Mouse (Mus musculus): ENCODE measurements around the gene Plcb4. TPM values are rescaled to one million over a fixed set of nuclear protein-coding genes. Genes with fewer than 3 reads are reported as not detected.

The Plcb4 gene
- polyA plus RNA-seq, 1 experiment from 2014 or later = 8.6 TPM

GRCm38 (mm10) chr2:135792907-135793306, 134.1 kb downstream of the Plcb4 start:
- Histone ChIP-seq H3K9ac (ENCODE audit: low read depth, low read length) (no peak overlapping the region), H3K36me3 (ENCODE audit: insufficient read depth, low read length) (no peaks in the 10 kb centered on the region), H3K4me2 (ENCODE audit: low read length) (no peak overlapping the region), H3K9me3 (replicated peaks; ENCODE audit: low read length) (no peaks in the 10 kb centered on the region), H3K27me3 (ENCODE audit: insufficient read depth, low read length) (no peaks in the 10 kb centered on the region), H3K4me3 (replicated peaks; ENCODE audit: low read depth, low read length) (no peak overlapping the region), H3K27ac (no peak overlapping the region), H3K4me1 (replicated peaks; ENCODE audit: insufficient read depth, low read length) (0 out of 2 replicates have a peak, but pooled peaks cover 1% of the 10 kb centered on the region)
- no peak for ATAC-seq (replicated peaks; ENCODE audit: low FRiP score, low read depth)
- no peak for TF ChIP-seq CTCF (IDR thresholded peaks at IDR 0.05; ENCODE audit: low read depth)
- DNase-seq (ENCODE audit: low spot score) = no peak
- WGBS = 94% methylated on average over 4 of the region's 4 CpGs

- DNase-seq (ENCODE audit: low spot score) (no peak), ATAC-seq (replicated peaks; ENCODE audit: low FRiP score, low read depth) (no peak)
- Histone ChIP-seq H3K27ac (no peak overlapping the region), H3K9ac (ENCODE audit: low read depth, low read length) (no peak overlapping the region), H3K4me3 (replicated peaks; ENCODE audit: low read depth, low read length) (no peak overlapping the region), H3K4me2 (ENCODE audit: low read length) (no peak overlapping the region), H3K4me1 (replicated peaks; ENCODE audit: insufficient read depth, low read length) (0 out of 2 replicates have a peak, but pooled peaks cover 8% of the 10 kb centered on the region), H3K27me3 (ENCODE audit: insufficient read depth, low read length) (no peaks in the 10 kb centered on the region), H3K36me3 (ENCODE audit: insufficient read depth, low read length) (no peaks in the 10 kb centered on the region), H3K9me3 (replicated peaks; ENCODE audit: low read length) (no peaks in the 10 kb centered on the region)
- TF ChIP-seq CTCF (IDR thresholded peaks at IDR 0.05; ENCODE audit: low read depth) = no peak
- 85% methylated on average over 5 of the region's 5 CpGs for WGBS
Observed at GRCm38 (mm10) chr2:135796684-135797083, 137.9 kb downstream of the Plcb4 start.

GRCm38 (mm10) chr2:135797677-135798546, 139.1 kb downstream of the Plcb4 start:
- Histone ChIP-seq H3K27me3 (ENCODE audit: insufficient read depth, low read length) (no peaks in the 10 kb centered on the region), H3K36me3 (ENCODE audit: insufficient read depth, low read length) (no peaks in the 10 kb centered on the region), H3K4me1 (replicated peaks; ENCODE audit: insufficient read depth, low read length) (0 out of 2 replicates have a peak, but pooled peaks cover 8% of the 10 kb centered on the region), H3K4me2 (ENCODE audit: low read length) (no peak overlapping the region), H3K27ac (peak overlapping the region; percentile 67; the same call in 1 of the 2 replicates), H3K4me3 (replicated peaks; ENCODE audit: low read depth, low read length) (no peak overlapping the region), H3K9me3 (replicated peaks; ENCODE audit: low read length) (no peaks in the 10 kb centered on the region), H3K9ac (ENCODE audit: low read depth, low read length) (no peak overlapping the region)
- DNase-seq (ENCODE audit: low spot score) (peak; percentile 56), ATAC-seq (replicated peaks; ENCODE audit: low FRiP score, low read depth) (no peak)
- WGBS = 28% methylated on average over 5 of the region's 5 CpGs
- TF ChIP-seq CTCF (IDR thresholded peaks at IDR 0.05; ENCODE audit: low read depth) = no peak

GRCm38 (mm10) chr2:135799149-135799770, 140.4 kb downstream of the Plcb4 start:
- no peaks in the 10 kb centered on the region for H3K27me3 ChIP-seq (ENCODE audit: insufficient read depth, low read length)
- ATAC-seq (replicated peaks; ENCODE audit: low FRiP score, low read depth) (no peak), DNase-seq (ENCODE audit: low spot score) (no peak)
- H3K4me3 ChIP-seq (replicated peaks; ENCODE audit: low read depth, low read length) = no peak overlapping the region
- H3K4me2 ChIP-seq (ENCODE audit: low read length) = no peak overlapping the region
- H3K9me3 ChIP-seq (replicated peaks; ENCODE audit: low read length) = no peaks in the 10 kb centered on the region
- 0 out of 2 replicates have a peak, but pooled peaks cover 8% of the 10 kb centered on the region for H3K4me1 ChIP-seq (replicated peaks; ENCODE audit: insufficient read depth, low read length)
- 84% methylated on average over 10 of the region's 10 CpGs for WGBS
- H3K9ac ChIP-seq (ENCODE audit: low read depth, low read length) = no peak overlapping the region
- no peak overlapping the region for H3K27ac ChIP-seq
- no peak for TF ChIP-seq CTCF (IDR thresholded peaks at IDR 0.05; ENCODE audit: low read depth)
- H3K36me3 ChIP-seq (ENCODE audit: insufficient read depth, low read length) = no peaks in the 10 kb centered on the region

- no peaks in the 10 kb centered on the region for H3K27me3 ChIP-seq (ENCODE audit: insufficient read depth, low read length)
- H3K9ac ChIP-seq (ENCODE audit: low read depth, low read length) = no peak overlapping the region
- 0 out of 2 replicates have a peak, but pooled peaks cover 8% of the 10 kb centered on the region for H3K4me1 ChIP-seq (replicated peaks; ENCODE audit: insufficient read depth, low read length)
- no peak overlapping the region for H3K4me3 ChIP-seq (replicated peaks; ENCODE audit: low read depth, low read length)
- WGBS = 71% methylated on average over 6 of the region's 6 CpGs
- DNase-seq (ENCODE audit: low spot score) = no peak
- H3K27ac ChIP-seq = no peak overlapping the region
- H3K9me3 ChIP-seq (replicated peaks; ENCODE audit: low read length) = no peaks in the 10 kb centered on the region
- no peak for ATAC-seq (replicated peaks; ENCODE audit: low FRiP score, low read depth)
- H3K4me2 ChIP-seq (ENCODE audit: low read length) = no peak overlapping the region
- no peak for TF ChIP-seq CTCF (IDR thresholded peaks at IDR 0.05; ENCODE audit: low read depth)
- no peaks in the 10 kb centered on the region for H3K36me3 ChIP-seq (ENCODE audit: insufficient read depth, low read length)
Observed at GRCm38 (mm10) chr2:135800385-135800784, 141.6 kb downstream of the Plcb4 start.

GRCm38 (mm10) chr2:135802878-135803450, 144.2 kb downstream of the Plcb4 start:
- 0 out of 2 replicates have a peak, but pooled peaks cover 8% of the 10 kb centered on the region for H3K4me1 ChIP-seq (replicated peaks; ENCODE audit: insufficient read depth, low read length)
- no peaks in the 10 kb centered on the region for H3K27me3 ChIP-seq (ENCODE audit: insufficient read depth, low read length)
- H3K27ac ChIP-seq = no peak overlapping the region
- H3K9me3 ChIP-seq (replicated peaks; ENCODE audit: low read length) = no peaks in the 10 kb centered on the region
- H3K36me3 ChIP-seq (ENCODE audit: insufficient read depth, low read length) = no peaks in the 10 kb centered on the region
- no peak overlapping the region for H3K9ac ChIP-seq (ENCODE audit: low read depth, low read length)
- H3K4me2 ChIP-seq (ENCODE audit: low read length) = no peak overlapping the region
- TF ChIP-seq CTCF (IDR thresholded peaks at IDR 0.05; ENCODE audit: low read depth) = no peak
- WGBS = 85% methylated on average over 9 of the region's 9 CpGs
- ATAC-seq (replicated peaks; ENCODE audit: low FRiP score, low read depth) (no peak), DNase-seq (ENCODE audit: low spot score) (no peak)
- no peak overlapping the region for H3K4me3 ChIP-seq (replicated peaks; ENCODE audit: low read depth, low read length)

Data from kidney, postnatal 0 days (tissue).